Mouse (Mus musculus): ENCODE measurements around the gene Rap2a.

DNA sequence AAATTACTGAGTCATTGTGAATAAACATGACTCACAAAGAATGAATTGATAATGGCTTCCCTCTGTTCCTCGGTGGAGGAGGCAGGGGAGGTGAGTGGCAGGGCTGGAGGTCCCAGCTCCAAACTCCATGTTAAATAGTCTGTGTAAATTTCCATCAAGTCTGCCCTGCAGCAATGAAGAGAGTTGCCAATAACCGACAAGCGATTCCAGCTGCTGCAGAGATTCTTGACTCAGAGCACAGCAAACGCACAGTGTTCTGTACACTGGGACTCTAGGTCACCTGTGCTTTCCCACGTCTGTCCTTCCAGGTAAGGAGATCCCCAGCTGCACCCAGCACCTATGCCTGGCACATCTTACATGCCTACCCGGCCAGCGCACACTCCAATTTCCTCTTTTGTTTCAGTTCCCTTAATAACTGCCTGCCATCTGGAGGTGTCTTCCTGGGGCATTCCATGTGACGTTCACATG, 44.3 kb upstream of the Rap2a start:
- no peak for TF ChIP-seq CTCF (IDR thresholded peaks at IDR 0.05 in 2 of 3, conservative IDR thresholded peaks at IDR 0.05 in 1 of 3; ENCODE audit: control insufficient read depth in 1 of 3, insufficient read depth in 1 of 3, low read depth in 2 of 3, low read length in 3 of 3, poor library complexity in 1 of 3, severe bottlenecking in 1 of 3)
- no peak for TF ChIP-seq GABPA (IDR thresholded peaks at IDR 0.05; ENCODE audit: low read depth, low read length)

All from MEL (cell line).